Mouse (Mus musculus) spleen, adult 2 months (tissue): ENCODE data around the gene Gpr146.

Source experiments
- CTCF ChIP-seq: fragments of 200-500 bp; IDR thresholded peaks from 2 replicates; pipeline ENCODE4 v1.5.1; 2011; ENCODE audit warnings: mild to moderate bottlenecking, inconsistent platforms; ENCODE audit not compliant: insufficient read depth, insufficient read length, insufficient replicate concordance; ENCODE audit errors: extremely low read depth
- POLR2A ChIP-seq: fragments of 200-500 bp; IDR thresholded peaks from 2 replicates; pipeline ENCODE4 v1.6.1; 2011; ENCODE audit warnings: low read depth, low read length, inconsistent platforms

GRCm38 (mm10) chr5:139377468-139378270 is at the start of gene Gpr146:
- TF ChIP-seq CTCF (no peak), POLR2A (no peak)
